Mouse (Mus musculus): ENCODE data around the gene Paf1.

Gene Paf1

GRCm38 (mm10) chr7:28371514-28371989 lies 21.2 kb upstream of the Paf1 start:
- DNase-seq, result peak; percentile 88

- peak; percentile 99 for DNase-seq
Observed at GRCm38 (mm10) chr7:28372251-28373108, 20.3 kb upstream of the Paf1 start, which contains the start of gene Plekhg2. TSS of gene Plekhg2 (minus strand) at chr7:28372599.

- peak; percentile 93 for DNase-seq
Observed at GRCm38 (mm10) chr7:28373131-28373581, 19.6 kb upstream of the Paf1 start.

- no peak for DNase-seq
Observed at GRCm38 (mm10) chr7:28373891-28374495, 18.8 kb upstream of the Paf1 start.

- DNase-seq, result no peak
Observed at GRCm38 (mm10) chr7:28374647-28375046, 18.1 kb upstream of the Paf1 start.

GRCm38 (mm10) chr7:28375176-28375921 lies 17.4 kb upstream of the Paf1 start:
- DNase-seq, result peak; percentile 98

- peak; percentile 90 for DNase-seq
Observed at GRCm38 (mm10) chr7:28376011-28376771, 16.6 kb upstream of the Paf1 start.

GRCm38 (mm10) chr7:28377190-28378065 lies 15.3 kb upstream of the Paf1 start:
- peak; percentile 54 for DNase-seq

GRCm38 (mm10) chr7:28378066-28378690 lies 14.6 kb upstream of the Paf1 start:
- peak; percentile 81 for DNase-seq

GRCm38 (mm10) chr7:28378769-28379651 lies 13.7 kb upstream of the Paf1 start:
- DNase-seq, result peak; percentile 97

GRCm38 (mm10) chr7:28380237-28381016 lies 12.3 kb upstream of the Paf1 start, which contains the start of gene Zfp36:
TSS of gene Zfp36 (minus strand) at chr7:28380253.
- DNase-seq, result no peak

- peak; percentile 92 for DNase-seq
Observed at GRCm38 (mm10) chr7:28381017-28381790, 11.5 kb upstream of the Paf1 start.

GRCm38 (mm10) chr7:28381938-28382337 lies 10.8 kb upstream of the Paf1 start:
- peak; percentile 97 for DNase-seq

GRCm38 (mm10) chr7:28382347-28382951 lies 10.3 kb upstream of the Paf1 start:
- DNase-seq, result no peak

GRCm38 (mm10) chr7:28382981-28383396 lies 9.8 kb upstream of the Paf1 start:
- DNase-seq, result peak; percentile 46

- DNase-seq, result no peak
Observed at GRCm38 (mm10) chr7:28383606-28384005, 9.1 kb upstream of the Paf1 start.

GRCm38 (mm10) chr7:28384162-28384561 lies 8.6 kb upstream of the Paf1 start:
- no peak for DNase-seq

- DNase-seq, result no peak
Observed at GRCm38 (mm10) chr7:28385196-28385595, 7.6 kb upstream of the Paf1 start.

Measured in lung, postnatal 10 days (tissue).